Mouse (Mus musculus) neural tube, embryonic 10.5 days (tissue): ENCODE measurements around the gene Tmod3.

ENCODE experiments used
- DNase-seq: peaks from one replicate; pipeline ENCODE4 v3.0.0-alpha.2; 2017; ENCODE audit warnings: low spot score; ENCODE audit errors: extremely low spot score

Tmod3 gene

DNA sequence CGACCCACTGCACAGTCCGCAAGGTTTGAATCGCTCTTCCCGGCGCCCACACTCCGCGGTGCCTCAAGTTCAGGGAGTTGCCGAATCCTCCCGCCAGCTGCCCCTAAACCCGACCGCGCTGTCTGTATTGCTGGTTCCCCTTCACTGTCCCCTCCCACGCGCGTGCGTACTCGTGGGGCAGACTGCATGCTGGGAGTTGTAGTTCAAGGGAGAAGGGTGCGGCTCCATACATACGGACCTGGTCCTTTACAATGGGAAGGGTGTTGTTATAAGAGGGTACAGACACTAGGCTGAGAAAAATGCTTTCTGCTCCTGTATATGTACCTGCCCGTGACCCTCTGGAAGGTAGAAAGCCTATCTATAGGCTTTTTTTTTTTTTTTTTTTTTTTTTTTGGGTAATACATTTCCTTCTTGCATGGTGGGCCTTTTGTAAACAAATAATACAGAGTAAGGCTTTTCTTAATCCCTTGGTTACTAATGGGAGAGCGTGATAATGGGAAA, at the start of gene Tmod3:
Gene Tmod3, minus strand, starts transcription at position 146 of the 501 bp plus-strand sequence.
- peak; percentile 92 for DNase-seq

DNA sequence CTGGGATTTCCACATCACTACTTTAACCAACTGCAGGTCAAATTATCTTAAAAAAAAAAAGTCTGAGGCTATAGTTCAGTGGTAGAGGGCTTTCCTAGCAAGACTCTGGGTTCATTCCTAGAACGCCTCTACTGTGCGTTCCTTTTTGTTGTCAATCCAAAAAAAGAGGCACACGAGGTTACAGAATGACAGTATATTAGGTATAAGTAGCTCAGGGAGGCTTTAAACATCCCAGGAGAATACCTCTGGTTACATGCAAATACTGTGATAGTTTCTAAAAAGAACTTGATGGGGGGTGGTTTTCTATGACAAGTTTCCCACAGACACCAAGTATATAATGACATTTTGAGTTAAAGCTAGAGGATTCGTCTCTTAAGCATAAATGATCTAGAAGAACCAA, 48.0 kb upstream of the Tmod3 start:
- DNase-seq, result no peak

DNA sequence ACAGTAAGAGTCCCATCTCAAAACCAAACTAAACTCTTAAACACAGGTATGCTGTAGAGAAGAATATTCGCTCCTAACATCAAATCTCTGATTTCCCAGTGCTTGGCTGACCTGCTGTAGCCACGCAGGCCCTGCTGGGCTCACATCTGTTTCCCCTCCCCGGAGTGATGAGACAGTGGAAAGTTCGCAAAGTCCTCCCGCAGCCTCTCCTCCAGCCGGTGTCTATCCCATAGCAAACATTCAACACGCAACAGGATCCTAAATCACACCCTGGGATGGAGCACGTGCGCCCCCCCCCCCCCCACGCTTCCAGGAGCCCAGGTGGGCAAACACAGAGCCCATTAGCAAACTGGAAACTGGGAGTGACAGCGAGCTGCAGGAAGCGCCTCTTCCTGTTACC, 42.1 kb upstream of the Tmod3 start:
- no peak for DNase-seq

DNA sequence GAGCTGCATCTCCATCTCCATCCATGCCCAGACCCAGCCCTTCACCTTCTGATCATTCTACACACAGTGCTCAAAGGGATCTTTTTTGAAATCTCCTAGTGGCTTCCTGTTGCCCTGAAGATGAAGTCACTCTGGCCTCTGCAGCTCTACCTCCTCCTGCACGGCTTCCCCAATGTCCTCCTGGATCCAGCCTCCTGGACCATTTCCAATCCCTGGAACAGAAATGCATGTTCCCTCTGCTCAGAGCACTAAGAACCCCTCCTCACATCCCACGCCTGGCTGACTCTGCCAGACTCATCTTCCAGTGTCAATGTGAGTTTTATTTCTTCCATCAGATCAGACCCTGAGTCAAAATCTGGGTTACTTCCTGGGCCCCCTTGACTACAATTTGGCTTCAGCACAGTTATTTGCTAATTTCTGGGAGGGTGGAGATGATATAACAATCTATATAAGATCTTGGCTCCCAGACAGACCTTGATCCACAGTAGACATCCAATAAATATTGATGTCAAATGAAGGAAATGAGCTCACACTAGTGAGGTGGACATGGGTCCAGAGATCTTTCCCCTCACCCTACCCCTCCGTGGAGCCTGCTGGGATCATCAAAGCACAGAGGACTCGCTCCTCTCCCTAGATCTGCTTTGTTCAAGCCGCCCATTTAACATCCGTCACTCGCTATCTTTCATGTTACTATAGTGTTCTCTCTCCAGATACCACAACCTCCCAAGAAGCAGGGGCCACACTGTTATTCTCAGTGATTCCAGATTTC, 40.9 kb upstream of the Tmod3 start:
- no peak for DNase-seq

DNA sequence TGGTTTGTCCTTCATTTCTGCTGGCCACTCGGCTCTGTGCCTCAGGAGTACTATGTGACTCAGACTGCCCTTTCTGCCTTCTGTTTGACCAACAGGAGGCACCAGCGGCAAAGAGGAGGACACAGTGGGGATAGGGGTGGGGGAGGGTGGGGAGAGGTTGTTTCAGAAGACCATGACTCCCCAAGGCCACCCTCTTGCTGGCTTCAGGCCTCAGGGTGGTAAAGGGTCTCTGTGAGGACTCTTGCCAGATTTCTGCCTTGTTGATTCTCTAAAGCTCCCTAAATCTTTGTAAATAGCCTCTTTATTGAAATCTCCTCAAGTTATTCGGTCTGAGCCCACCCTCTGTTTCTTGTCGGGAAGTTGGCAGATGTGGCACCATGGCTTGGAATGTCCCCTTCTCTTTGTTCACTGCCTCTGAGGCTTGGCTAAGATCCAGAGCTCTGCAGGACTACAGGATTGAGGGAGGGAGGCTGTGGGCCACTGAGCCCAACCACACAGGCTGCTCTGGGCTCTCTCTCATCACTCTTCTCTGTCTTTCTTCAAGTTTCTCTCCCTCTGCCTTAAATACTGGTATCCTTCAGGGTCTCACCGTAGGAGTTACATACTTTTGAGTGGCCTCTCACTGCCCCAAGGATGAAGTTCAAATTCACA, 39.9 kb upstream of the Tmod3 start:
- DNase-seq, result no peak

DNA sequence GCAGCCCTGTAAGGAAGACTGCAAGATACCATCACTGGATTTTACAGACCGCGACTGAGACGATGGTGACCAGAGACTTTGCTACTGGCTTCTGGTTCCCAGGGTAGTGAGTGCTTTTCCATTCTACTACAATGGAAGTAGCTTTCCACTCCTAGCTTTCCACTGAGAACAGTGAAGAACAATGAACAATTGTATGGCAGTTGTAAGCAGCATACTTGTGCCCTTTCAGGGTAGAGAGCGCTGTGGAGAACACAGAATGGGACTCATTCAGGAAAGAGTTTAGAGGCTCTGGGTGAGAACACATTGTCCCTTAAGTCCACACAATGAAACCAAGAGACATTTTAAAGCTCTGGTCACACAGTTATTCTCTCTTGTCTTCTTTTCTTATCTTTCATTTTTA, 38.1 kb upstream of the Tmod3 start:
- DNase-seq, result no peak

DNA sequence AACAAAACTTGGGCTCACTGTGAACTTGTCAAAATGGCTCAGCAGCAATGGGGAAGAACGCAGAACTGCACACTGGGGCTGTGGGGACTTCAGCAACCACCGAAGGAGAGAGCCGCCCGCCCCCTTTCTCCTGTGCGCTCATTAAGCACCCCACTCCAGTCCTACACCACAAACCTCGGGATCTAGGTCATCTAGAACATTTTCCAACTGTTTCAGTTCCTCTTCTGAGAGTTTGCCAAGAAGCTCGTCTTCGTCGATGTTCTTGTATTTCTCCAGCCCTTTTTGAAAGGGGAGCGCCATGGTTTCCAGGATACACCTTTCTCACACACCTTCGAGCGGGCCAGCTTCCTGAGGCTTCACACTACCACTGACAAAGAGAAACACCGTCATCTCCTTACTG, 37.6 kb upstream of the Tmod3 start:
- no peak for DNase-seq

DNA sequence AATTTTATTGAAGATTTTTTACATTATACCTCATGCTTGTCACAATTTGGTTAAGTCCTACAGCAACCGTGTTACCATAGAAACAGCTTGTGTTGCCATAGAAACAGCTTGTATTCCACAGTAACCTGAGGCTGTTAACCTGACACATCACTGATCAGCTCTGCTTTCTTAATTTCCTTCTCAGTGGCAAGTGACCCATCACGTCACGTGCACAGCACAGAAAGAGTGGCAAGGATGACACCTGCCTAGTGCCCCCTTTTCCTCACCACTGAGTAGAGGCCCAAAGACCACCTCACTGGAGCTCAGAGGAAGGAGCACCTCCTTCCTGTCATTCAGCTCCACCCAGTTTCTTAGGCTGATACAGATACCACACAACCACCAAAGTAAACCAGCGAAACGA, 34.0 kb upstream of the Tmod3 start:
- DNase-seq, result no peak

DNA sequence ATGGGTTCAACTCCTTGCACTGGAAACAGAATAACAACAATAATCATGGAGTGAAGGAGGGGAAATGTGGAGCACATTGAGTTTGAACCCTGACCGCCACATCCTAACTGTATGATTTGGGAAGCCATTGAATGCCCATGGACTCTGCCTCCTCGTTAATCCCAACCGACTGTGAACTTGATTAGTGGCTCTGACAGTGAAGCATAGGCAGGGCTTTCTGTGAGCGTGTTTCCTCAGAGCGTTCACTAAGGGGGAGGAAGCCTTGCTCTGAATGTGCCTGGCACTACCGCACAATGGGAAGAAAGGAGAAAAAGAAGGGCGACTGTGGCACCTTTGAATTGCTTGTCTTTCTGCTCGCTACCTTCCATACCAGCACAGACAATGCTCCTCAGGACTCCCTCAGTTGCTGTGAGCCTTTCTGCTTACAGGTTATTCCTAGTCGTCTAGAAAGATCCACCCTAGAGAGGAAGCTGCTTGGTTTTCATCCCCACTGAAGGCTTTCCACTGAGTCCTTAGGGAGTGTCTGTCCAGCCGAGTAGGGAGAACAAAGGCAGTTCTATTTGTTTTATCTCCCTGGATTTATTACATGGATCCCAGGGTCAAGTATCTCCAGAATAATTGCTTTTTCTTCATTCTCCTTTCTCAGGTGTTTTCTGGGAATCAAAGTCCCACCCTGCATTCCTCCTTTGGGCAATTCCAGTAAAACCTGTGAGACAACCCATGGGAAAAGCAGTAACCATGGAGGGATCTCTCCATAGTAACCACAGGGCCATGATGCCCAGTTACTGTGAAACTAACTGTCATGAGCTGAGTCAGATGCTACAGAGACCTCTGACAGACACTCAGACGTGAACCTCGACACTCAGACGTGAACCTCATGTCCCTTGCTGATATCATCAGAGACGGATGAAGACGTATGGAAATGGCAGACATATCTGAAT, 30.7 kb upstream of the Tmod3 start:
- no peak for DNase-seq

DNA sequence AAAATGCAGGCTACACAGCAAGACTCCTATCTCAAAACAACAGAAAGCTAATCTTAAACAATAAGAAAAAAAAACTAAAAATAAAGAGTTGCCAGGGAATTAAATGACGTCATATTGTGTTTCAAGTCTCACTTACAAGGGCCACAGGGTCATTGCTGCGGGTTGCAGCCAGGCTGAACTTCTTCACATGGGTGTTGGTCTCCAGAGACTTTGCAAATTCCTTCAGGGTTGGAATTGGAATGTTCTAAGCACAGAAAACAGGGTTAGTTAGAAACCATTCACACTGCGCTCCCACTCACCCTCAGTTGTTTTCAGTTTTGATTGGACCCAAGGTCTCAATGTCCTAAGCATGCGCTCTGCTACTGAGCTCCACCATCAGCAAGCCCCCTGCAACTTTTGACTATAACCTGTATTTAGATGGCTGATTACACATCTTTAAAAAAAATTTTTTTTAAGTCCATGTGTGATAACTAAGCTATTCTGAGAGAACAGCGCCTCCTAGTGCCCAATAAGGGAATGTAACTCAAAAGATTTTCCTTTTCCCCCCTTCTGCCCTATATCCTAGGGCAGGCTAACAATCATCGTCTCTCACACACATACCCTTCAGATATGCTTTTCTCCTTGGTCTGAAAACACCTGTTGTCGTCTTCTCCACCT, 22.4 kb upstream of the Tmod3 start:
- no peak for DNase-seq

DNA sequence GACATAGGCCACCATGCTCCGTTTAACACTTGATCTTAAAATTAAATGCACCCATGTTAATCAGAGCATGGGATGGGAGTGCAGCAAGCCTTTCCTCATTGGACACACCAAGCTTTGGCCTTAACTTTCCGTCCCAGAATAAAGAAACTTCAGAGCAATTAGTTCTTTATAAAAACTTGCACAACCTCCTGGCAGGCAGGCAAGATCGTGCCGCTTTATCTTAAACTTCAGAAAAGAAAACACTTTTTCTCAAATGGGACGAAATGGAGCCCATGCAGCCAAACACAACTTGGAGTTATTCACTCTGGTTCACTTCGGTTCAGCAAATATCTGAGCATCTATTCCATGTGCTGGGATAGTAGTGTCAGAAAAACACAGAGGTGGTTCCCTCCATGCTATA, 19.9 kb upstream of the Tmod3 start:
- no peak for DNase-seq

DNA sequence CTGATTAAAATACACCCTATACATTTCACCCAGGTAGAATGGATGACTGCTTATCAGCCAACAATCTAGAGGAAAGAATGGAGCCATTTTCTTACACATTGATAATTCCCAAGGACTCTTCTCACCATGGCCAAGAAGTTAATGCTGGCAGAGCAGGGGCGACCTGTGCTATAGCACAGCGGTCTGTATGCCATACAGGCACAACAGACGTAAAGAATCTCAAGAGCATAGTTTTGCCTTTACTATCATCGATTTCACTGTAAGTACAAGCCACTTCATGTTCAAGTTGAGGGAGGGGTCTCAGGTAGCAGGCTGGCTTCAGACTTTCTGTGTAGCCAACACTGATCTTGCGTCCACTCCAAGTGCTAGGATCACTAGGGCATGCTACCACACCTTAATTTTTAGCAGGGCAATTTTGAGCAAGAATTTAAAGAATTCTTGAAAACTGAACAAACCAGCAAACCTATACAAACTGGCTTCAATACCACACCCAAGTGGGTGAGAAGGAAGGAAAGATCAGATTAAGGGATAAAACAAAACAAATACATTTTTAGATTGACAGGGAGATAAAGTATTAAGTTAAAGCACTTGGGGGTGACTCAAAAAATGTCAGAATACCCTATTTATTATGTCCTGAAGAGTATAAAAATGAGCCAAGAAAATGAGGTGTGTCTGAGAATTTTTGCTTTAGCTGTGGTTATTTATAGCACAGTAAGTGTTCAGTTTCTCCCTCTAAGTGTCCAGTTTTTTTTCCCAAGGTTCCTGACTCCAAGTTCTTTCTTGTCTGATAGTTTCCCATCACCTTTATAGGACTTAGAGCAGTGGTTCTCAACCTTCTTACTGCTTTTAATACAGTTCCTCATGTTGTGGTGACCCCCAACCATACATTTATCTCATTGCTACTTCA, 11.8 kb upstream of the Tmod3 start:
- no peak for DNase-seq

DNA sequence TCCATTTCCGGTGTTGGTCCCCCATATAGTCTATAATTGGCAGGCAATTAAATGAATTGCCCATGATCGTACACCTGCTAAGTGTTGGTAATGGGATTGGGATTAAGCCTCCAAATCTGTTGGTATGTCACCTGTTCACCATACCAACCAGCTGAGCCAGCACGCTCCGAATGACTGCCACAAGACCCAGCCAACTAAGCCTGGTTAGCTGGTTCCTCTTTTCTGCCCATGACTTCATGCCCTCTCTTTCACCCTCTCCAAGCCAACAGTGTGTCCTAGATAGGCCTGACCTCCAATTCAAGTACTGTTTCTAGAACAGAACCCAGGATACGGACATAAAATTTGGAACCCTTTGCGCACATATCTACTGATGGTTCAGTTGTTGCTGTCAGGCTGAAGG, 8.9 kb upstream of the Tmod3 start:
- DNase-seq, result no peak

DNA sequence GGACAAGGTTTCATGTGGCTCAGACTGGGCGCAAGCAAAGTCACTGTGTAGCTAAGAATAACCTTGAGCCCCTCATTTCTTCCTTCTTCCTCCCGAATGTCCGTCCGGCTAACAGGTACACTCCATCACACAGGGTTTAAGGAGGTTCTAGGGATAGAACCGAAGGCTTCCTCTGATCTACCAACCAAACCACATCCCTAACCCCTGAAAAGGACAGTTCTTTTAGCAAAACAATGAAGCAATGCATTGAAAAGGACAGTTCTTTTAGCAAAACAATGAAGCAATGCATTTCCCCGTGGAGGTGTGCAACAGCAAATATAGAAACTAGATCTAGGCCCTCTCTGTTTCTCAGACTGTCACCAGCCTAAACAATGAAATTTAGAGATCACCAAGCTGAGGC, 5.4 kb upstream of the Tmod3 start:
- DNase-seq, result no peak

DNA sequence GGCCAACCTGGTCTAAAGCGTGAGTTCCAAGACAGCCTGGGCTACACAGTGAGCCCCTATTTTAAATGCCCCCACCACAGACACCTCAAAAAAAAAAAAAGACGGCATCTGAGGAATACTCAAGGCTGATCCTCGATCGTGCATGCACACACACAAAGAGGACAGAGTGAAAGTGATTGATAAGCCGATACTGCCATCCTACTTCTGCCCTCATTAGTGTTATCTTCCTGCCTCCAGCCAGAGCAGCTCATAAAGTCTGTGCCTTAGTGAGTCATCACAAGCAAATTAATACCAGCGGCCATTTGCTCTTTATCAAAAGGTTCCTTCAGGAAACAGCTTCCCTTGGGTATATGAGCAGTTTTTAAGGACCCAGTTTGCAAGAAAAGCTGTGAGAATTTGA, 4.2 kb upstream of the Tmod3 start:
- DNase-seq, result no peak

DNA sequence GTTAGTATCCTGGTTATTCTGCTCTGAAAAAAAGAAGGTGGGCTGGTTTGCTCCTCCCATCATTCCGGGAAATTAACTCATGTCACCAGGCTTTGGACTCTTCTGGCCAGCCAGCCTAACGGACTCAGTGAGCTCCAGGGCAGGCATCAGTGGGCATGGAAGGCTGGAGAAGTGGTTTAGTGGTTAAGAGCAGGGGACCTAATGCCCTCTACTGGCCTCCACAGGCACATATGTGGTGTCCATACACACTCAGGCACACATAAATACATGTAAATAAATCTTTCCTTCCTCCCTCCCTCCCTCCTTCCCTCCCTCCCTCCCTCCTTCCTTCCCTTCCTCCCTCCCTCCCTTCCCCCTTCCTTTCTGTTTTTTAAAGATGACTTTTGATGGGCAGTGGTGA, 3.7 kb upstream of the Tmod3 start:
- DNase-seq, result no peak

DNA sequence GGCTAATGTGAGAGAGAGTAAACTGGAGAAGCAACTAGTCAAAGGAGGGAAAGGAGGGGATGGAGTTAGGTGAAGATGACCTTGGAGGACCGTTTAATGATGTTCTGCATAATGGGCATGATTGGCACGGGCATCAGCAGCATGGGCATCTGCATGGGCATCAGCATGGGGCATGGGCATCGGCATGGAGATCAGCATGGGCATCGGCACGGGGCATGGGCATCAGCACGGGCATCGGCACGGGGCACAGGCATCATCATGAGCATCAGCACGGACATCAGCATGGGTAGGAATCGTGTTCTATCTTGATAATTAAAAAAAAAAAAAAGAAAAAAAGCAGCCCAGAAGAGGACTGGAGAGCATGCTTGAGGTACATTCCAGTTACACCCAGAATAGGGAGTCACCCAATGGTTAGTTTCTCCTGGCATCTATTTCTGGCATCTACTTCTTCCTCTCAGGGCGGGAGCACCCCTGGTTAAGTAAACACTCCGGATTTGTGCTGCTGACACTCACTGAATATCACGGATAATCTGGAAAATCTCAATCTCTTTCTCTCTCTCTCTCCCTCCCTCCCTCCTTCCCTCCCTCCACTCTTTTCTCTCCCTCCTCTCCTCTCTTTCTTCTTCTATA, 1.7 kb upstream of the Tmod3 start:
- no peak for DNase-seq

DNA sequence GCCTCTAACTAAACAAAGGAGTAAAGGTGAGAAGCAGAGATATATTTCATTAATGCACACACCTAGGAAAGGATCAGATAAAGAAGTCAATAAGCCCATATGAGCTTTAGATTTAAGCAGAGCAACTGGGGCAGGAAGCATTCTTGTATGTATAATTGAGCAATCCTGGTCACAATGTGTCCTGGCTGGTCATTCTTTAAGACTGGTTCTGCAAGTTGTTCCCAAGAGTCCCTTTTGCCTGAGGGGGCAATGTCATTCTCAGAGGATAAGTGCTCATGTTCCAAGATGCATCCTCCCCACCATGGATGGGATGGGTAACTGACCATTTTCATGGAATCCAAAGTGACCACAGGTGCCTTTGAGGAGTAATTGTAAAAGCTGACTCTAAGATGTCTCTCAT, 896 bp upstream of the Tmod3 start:
- DNase-seq, result no peak

DNA sequence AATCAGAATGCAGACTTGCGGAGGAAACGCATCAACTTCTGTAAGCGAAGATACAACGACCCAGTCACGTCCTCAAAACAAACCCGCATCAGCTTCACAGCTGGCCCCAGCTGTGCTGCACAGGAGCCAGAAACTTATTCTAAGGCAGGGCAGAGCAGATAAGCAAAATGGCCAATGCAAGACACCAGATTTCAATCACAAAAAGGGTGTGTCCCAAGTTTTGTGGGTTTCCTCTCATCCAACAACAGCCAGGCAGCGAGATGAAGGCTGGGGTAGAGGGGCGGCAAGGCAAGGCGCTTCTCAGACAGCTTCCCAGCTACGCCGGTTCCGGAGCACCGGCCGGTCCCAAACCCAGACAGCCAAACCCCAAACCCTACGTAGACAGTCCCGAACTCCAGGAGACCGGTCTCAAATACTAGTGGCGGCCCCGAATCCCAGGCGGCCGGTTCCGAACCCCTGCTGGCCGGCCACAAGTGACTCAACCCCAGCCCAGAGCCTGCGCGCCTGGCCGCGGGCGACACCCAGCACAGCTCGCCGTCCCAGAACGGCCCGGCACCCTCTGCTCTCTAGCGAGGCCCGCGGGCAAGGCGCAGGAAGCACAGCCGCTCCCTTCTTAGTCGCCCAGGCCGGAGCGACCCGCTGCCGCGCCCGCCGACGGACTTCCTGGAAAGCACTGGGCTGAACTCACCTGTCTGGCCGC, 495 bp downstream of the Tmod3 start:
- no peak for DNase-seq
